Mouse (Mus musculus): ENCODE results near the gene Cyp51. TPM values are rescaled to one million over a fixed set of nuclear protein-coding genes. Genes with fewer than 3 reads are reported as not detected.

The Cyp51 gene
- total RNA-seq, 2 experiments from 2014 or later = 14.1 to 20.9 TPM

Other genes with a start within 250 kb of the Cyp51 start
- gene Mterf1a, start 210.8 kb downstream of the Cyp51 start, total RNA-seq (2015) = 7.9 and 9.2 TPM in 2 replicates
- 11.0 and 12.7 TPM in 2 replicates for gene Mterf1a, start 210.8 kb downstream of the Cyp51 start, total RNA-seq (2017)
- gene Akap9, start 176.7 kb downstream of the Cyp51 start, total RNA-seq (2015) = 29.8 and 33.7 TPM in 2 replicates
- 36.0 and 39.3 TPM in 2 replicates for gene Akap9, start 176.7 kb downstream of the Cyp51 start, total RNA-seq (2017)
- gene Mterf1b, start 87.6 kb upstream of the Cyp51 start, total RNA-seq (2015) = 1.4 and 5.0 TPM in 2 replicates
- 0.98 and 2.8 TPM in 2 replicates for gene Mterf1b, start 87.6 kb upstream of the Cyp51 start, total RNA-seq (2017)